Mouse (Mus musculus) thymus, adult 18-20 months (tissue): ENCODE data around the gene Gm5134.

Experiments
- DNase-seq, 2 experiments: peaks; one replicate each; pipeline ENCODE4 v3.0.0; 2022; ENCODE audit warnings: mixed read lengths in 2 of 2

The Gm5134 gene

GRCm38 (mm10) chr10:75996315-75996714 lies 42.0 kb downstream of the Gm5134 start:
- no peak for DNase-seq

DNA sequence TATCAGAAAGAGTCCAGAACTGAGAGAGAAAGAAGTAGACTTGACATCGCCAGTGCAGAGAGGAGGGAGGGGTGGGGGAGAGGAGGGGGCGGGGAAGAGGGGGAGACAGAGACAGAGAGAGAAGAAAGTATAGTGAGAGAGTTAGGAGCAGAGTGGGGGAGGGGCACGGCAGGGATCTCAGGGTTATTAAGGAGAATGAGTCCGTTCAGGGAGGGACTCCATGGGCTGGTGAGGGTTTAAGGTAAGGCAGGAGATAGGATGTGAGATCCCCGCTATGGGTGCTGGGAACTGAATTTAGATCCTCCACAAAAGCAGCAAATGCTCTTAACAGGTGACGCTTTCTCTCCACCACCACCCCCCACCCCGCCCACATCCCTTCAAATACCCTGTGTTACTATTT lies 46.8 kb downstream of the Gm5134 start:
- DNase-seq = no peak

DNA sequence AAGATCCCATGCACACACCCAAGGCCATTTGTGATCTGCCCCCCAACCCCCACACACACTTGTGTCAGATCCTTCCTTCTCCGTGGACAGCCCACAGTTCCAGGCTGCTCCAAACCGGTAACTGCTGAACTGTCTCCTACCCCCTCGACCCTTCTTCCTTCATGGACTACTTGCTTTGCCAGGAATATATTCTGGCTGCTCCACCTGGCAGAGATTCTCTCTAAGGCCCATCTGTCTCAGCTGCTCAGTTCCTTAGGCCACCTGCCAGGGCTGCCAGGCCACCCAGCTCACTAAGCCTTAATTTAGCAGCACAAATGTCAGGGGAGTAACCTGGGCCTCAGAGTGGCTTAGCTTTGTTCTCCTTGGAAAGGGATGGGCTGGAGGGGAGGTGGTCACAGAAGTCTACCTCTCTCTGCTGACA lies 47.8 kb downstream of the Gm5134 start:
- DNase-seq = no peak

- no peak for DNase-seq
These were observed 48.3 kb downstream of the Gm5134 start for GRCm38 (mm10) chr10:76002615-76003014.

DNA sequence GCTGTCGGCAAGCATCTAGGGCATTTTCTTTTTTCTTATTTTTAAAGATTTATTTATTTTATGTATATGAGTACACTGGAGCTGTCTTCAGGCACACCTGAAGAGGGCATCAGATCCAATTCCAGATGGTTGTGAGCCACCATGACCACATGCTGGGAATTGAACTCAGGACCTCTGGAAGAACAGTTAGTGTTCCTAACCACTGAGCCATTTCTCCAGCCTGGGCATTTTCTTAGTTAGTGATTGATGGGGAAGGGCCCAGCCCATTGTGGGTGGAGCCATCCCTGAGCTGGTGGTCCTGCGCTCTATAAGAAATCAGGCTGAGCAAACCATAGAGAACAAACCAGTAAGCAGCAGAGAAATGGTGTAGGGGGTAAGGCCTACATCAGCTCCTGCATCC lies 48.9 kb downstream of the Gm5134 start:
- DNase-seq = no peak

DNA sequence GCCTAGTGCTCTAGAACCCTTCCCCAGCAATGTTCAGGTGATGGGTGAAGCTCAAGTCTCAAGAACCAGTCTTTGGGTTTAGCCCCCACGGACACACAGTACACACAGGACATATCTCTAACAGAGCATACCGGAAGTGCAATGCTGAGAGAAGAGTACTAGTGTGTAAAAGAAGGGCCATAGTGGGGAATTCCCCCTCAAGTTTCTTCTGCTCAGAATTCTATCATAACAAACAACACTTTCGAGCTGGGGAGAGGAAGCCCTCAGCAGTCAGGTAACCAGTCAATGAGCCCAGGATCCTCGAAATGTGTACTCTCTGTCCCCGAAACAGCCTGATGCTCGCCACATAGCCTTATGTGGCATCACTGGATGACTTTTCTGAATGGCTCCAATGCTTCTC lies 52.1 kb downstream of the Gm5134 start:
- DNase-seq = no peak

- no peak for DNase-seq
These were observed 55.5 kb downstream of the Gm5134 start for GRCm38 (mm10) chr10:76009812-76010211.

DNA sequence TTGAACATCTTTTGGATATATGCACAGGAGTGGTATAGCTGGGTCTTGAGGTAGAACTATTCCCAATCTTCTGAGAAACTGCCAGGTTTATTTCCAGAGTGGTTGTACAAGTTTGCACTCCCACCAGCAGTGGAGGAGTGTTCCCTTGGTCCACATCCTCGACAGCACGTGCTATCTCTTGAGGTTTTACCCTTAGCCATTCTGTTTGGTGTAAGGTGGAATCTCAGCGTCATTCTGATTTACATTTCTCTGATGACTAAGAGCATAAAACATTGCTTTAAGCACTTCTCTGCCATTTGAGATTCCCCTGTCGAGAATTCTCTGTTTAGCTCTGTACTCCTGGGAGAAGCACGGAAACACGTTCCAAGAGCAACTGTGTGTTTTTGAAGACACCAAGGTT lies 58.6 kb downstream of the Gm5134 start:
- DNase-seq = no peak

DNA sequence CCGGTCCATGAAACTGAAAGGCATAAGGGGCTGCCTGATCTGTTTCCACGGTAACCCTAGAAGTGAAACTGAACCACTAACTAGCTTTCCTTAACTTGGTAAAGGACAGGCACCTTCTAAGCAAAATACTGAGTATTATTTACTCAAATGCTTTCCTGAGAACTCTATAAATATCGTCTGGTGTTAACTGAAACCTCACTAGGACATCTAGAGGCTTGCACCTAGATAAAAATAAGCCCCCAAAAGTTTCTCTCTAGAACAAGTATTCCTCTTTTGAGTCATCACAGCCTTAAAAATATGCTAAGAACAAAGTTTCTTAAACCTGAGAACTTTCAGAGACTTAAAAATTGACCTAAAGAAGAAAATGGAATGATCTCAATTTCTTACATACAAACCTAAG lies 62.6 kb downstream of the Gm5134 start:
- DNase-seq = no peak

DNA sequence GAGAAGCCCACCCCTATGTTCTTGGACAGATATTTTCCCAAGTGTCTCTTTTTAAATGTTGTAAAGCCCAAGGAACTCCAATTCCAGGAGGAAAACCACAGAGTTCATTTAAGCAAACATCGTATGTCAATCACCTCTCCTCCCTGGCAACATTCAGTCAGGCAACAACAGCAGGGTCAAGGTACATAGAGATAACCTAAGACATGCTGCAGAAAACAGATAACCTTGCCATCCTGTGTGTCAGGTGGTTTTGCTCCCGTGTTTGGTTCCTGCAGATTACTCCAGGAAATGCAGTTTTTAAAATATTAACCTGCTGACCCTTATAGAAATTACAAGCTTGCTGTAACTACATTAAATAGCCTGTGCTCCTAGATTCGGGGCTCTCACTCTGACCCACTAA lies 67.4 kb downstream of the Gm5134 start:
- DNase-seq = no peak

GRCm38 (mm10) chr10:76023921-76024320 lies 69.6 kb downstream of the Gm5134 start:
- no peak for DNase-seq

DNA sequence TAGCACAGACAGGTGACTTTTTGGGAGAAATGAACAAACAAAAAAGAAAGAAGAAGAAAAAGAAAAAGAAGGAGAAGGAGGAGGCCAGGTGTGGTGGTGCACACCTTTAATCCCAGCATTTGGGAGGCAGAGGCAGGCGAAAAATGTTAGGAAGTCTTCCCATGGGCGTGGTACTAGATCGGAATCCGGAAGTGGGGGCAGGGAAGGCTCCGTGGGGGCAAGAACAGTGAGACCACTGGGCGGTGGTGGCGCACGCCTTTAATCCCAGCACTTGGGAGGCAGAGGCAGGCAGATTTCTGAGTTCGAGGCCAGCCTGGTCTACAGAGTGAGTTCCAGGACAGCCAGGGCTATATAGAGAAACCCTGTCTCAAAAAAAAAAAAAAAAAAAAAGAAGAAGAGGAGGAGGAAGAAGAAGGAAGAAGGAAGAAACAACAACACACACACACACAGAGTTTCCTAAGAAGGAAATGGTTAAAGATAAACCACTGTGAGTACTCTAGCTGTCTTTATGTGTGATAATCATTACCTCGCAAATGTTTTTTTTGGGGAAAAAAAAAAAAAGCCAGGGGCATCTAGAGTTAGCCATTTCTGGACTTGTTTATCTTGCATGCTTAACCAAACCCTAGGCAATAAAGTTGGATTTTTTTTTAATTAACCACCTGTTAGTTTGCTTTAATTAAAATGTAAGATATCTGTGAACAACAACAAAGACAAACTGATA lies 71.3 kb downstream of the Gm5134 start:
- no peak for DNase-seq

- DNase-seq = no peak
These were observed 73.1 kb downstream of the Gm5134 start for GRCm38 (mm10) chr10:76027127-76028015.

DNA sequence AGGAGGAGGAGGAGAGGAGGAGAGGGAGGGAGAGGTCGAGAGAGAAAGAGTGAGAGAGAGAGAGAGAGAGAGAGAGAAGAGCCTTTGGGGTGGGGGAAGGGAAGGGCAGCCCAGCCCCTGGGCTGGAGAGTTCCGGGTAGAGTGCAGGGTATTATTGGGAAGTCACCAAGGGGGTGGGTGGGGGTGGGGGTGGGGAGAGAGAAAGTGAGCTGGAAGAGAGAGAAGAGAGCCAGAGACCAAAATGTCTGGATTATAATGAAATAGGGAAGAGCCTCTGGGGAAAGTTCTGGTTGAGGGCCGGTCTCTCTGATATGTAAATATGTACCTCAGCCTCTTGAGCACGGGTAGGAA lies 73.7 kb downstream of the Gm5134 start:
- no peak for DNase-seq

DNA sequence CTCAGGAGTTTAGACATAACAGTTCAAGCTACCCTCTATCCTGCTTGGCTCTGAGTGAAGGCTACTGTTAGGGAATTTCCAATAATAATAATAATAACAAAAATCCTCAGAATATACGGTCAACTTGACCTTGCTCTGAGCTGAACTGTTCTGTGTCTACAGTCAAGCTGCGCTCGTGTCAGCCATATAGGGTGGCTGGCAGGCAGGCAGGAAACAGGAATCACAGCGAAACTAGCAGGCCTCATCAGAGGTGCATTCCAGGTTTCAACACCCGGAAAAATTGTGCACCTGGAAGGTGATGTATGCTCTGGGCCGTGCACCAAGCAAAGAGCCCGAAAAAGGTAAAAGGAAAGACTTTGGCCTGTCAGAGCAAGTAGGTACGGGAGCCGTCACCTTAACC lies 74.1 kb downstream of the Gm5134 start:
- DNase-seq = no peak

DNA sequence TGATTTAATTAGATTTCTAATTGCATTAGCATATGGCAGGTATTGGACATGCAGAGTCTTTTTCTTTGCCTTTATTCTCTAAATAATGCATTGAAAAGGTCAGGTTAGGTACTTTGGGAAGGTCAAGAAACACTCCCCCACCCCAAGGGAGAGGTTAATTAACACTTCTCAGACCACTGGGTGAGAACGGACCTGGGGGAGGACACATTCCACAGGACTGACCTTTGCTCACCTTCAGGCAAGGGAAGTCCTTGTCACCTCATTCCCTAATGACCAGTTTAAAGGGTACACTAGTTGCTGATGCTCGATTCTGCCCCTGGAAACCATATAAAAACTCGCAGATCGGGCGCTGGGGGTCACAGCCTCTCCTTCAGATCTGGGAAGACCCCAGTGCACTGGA lies 75.0 kb downstream of the Gm5134 start:
- no peak for DNase-seq

DNA sequence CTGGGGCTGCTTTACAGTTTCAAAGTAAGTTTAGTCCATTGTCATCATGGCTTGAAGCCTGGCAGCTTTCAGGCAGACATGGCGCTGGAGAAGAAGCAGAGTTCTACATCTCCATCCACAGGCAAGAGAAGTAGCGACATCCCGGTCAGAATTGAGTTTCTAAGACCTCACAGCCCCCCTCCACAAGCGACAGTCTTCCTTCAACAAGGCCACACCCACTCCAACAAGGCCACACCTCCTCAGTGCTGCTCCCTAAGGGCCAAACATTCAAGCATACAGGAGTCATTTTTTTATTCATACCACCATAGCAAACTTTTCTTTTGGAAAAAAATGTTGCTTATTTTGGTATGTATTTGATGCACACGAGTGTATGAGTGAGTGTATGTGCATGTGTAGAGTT lies 76.2 kb downstream of the Gm5134 start:
- no peak for DNase-seq

DNA sequence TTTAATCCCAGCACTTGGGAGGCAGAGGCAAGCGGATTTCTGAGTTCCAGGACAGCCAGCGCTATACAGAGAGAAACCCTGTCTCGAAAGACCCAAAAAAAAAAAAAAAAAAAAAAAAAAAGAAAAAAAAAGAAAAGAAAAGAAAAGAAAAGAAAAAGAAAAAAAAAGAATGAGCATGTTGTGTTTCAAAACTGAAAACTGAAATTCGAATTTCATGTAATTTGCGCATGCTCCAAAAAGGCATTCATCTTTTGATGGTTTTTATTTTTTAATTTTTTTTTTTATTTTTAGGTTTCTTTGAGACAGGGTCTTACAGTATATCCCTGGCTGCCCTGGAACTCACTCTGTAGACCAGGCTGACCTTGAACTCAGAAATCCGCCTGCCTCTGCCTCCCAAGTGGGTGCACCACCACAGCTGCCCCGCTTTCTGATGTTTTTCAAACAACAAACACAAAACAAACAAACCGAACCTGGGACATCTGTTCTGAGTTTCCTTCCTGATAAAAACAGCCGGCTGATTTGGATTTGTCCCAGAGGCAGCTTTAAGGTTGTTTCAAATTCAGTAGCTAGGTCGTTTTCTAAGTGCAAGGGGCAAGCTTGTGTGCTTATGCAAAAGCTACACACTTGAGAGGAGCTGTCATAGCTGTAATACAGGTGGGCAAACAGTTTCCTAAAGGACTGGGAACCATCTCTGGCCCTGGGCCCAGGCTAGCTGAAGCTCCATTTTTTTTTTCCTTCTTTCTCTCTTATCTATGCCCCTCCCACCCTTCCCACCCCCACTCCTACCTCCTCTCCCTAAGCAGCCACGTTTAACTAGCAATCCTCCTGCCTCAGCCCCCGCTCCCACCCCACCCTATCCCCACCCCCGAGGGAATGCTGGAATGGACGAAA lies 77.4 kb downstream of the Gm5134 start:
- DNase-seq = no peak

DNA sequence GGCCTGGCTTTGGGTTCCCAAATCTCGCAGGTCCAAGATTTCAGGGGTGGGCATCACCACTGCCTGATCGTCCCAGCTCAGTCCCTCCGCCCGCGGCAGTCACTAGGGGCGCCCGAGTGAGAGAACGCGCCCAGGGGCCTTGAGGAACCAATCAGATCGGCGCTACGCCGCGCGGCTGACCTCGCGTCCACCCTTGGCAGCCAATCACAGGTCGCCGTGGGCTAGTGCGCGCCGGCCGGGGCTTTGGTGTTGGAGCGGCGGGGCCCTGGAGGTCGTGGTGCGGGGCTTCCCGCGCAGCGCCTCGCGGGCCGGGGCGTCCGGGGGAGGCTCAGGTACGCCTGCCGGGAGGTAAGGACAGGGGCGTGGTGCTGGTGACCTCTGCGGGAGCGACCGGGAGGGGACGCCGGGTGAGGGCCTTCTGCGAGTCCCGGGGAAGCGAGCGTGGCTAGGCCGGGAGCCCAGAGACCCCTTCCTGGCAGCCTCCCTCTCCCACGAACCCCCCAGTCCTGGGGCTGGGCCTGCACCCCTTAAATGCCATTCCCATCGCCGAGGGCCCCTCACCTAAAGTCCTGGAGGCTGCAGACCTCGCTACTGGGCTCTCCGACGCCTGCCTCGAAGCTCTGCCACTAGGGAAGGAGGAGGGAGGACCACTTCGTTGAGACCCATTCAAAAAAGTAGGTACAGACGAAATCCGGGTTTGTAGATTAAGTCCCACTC lies 78.2 kb downstream of the Gm5134 start, which contains the start of gene Zfp280b:
Gene Zfp280b, plus strand, starts transcription at position 249 of the 717 bp plus-strand sequence.
- peak; percentile 91 to 92 for DNase-seq

DNA sequence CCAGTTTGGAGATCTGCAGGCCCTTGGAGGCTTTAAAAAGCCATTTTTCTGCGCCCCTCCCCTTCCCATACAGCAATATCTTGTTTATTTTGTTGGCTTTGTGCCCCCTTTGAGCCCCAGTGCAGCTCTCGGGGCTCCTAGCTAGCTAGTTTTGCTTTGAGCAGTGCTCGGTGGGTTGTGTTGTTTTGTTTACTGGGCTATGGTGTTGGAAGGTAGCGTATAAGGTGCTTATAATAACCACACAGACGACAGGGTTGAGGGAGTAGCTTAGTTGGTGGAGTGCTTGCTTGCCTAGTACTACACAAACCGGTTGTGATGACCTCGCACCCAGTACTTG lies 78.8 kb downstream of the Gm5134 start:
- no peak for DNase-seq

- DNase-seq = no peak
These were observed 79.8 kb downstream of the Gm5134 start for GRCm38 (mm10) chr10:76034001-76034600.

GRCm38 (mm10) chr10:76035277-76035676 lies 81.0 kb downstream of the Gm5134 start:
- no peak for DNase-seq
